Mouse (Mus musculus): ENCODE results near the gene Tbx10.

- TF ChIP-seq CTCF (IDR thresholded peaks at IDR 0.05), result no peak
- no peak for TF ChIP-seq POLR2A (IDR thresholded peaks at IDR 0.05; ENCODE audit: insufficient read depth, low read depth, low read length)
These were observed 37.5 kb upstream of the Tbx10 start for GRCm38 (mm10) chr19:3955033-3955432.

Measured in heart, adult 2 months (tissue).